Mouse (Mus musculus): ENCODE measurements around the gene Gm20388. TPM values are rescaled to one million over a fixed set of nuclear protein-coding genes. Genes with fewer than 3 reads are reported as not detected.

Gene Gm20388
- polyA plus RNA-seq, 1 experiment from 2014 or later, result not detected

DNA sequence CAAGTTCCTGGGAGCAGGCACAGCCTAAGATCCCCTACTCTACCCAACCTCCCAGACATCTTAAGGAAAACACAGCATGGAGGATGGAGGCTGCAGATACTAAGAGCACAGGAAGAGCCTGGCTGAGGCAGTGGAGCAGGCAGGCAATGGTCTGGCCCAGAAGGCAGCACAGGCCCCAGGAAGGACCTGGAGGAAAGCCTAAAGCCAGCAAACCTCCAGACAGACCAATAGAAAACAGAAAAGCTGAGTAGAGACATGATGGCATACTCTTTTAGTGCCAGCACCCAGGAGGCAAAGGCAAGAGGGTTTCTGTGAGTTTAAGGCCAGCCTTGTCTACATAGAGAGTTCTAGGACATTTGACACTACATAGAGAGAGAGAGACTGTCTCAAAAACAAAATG is 1702.8 kb downstream of the Gm20388 start:
- Histone ChIP-seq H3K9ac (replicated peaks) (no peak overlapping the region), H3K4me2 (replicated peaks) (no peak overlapping the region), H3K27ac (replicated peaks) (no peak overlapping the region), H3K4me1 (no peaks in the 10 kb centered on the region), H3K27me3 (no peaks in the 10 kb centered on the region), H3K9me3 (no peaks in the 10 kb centered on the region), H3K4me3 (no peak overlapping the region), H3K36me3 (peaks cover 34% of the 10 kb centered on the region)
- no peak for ATAC-seq (replicated peaks)

DNA sequence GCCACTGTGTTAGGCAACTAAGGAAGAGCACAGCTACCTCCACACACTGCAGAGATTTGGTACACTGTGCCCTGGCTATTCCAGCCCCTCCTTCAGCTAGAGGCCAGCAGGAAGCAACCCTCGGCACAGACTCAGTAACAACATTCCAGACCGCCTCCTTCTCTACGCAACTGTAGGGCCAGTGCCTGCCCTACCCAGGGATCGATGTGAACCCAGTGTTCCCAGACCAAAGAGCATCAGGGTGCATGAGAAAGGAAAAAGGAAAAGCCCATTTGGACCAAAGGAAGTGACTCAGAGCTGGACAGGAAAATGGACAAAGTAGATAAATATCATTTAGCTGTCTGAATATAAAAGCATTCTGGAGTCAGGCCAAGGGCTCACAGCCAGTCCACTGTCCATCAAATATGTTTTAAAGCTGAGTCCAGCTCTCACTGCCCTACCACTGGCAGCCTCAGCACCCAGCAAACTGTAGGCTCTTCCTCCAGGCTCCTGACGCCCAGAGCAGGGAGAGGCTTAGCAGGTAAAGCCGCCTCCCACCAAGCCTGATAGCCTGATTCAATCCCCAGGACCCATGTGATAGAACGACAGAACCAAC is 1708.9 kb downstream of the Gm20388 start:
- Histone ChIP-seq H3K9ac (replicated peaks) (no peak overlapping the region), H3K9me3 (no peaks in the 10 kb centered on the region), H3K27me3 (no peaks in the 10 kb centered on the region), H3K4me3 (no peak overlapping the region), H3K36me3 (peaks cover 14% of the 10 kb centered on the region; the same call in 1 of the 2 replicates), H3K4me1 (peaks cover 45% of the 10 kb centered on the region), H3K27ac (replicated peaks) (0 out of 2 replicates have a peak overlapping the region, but pooled peaks have one; percentile 14), H3K4me2 (replicated peaks) (no peak overlapping the region)
- 72% methylated on average over 7 of the region's 7 CpGs for WGBS
- ATAC-seq (replicated peaks), result no peak

DNA sequence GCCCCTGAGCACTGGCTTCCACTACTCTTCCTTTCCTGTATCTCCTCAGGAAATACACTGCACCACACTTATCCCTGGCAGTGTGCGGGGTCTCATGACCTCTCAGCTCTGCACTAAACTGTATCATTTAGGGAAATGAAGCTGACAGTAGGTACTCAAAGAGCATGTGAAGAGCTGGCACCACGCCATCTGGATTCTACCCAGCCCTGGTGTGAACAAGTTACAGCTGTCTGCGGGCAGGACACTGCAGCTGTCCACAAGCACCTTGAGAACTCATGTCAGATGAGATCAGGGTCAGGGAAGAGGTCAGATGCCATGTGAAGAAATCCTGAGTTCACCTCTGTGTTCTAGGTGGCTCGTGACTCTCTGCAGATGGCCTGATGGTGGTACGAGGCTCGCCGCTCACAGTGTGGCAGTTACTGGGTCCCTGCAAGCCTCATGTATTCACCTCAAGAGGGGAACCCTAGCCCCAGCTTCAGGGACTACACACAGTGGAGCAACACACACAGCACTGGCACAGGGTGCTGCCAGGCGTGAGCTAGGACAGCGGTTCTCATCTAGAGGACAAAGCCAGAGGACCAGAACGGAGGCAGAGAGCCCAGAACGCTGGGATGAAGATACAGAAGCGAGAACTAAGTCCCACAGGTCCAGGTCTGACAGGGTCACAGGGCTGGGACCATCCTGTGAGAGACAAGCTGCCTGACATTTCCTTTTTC is 1710.3 kb downstream of the Gm20388 start:
- H3K9ac ChIP-seq (replicated peaks), result no peak overlapping the region
- 0 out of 2 replicates have a peak overlapping the region, but pooled peaks have one; percentile 16 for H3K27ac ChIP-seq (replicated peaks)
- no peak for ATAC-seq (replicated peaks)
- no peaks in the 10 kb centered on the region for H3K9me3 ChIP-seq
- H3K4me1 ChIP-seq, result peaks cover 53% of the 10 kb centered on the region
- no peaks in the 10 kb centered on the region for H3K27me3 ChIP-seq
- 76% methylated on average over 12 of the region's 12 CpGs for WGBS
- no peak overlapping the region for H3K4me3 ChIP-seq
- H3K36me3 ChIP-seq, result peaks cover 14% of the 10 kb centered on the region; the same call in 1 of the 2 replicates
- no peak overlapping the region for H3K4me2 ChIP-seq (replicated peaks)

DNA sequence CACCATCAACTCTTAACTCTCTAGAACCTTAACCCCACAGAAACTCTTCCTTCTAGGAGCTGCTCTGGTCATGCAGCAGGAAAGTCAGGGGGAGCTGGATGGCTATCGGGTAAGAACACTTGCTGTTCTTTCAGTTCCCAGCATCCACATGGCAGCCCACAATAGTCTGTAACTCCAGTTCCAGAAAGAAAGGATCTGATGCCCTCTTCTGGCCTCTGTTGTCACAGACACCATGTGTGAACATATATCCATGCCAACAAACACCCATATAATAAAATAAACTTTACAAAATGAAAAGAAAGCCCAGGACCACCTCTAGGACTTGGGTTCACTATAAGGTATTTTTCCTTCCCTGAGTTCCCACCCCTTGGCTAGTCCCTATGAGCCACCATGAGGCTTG is 1711.2 kb downstream of the Gm20388 start:
- Histone ChIP-seq H3K27me3 (no peaks in the 10 kb centered on the region), H3K4me3 (no peak overlapping the region), H3K9ac (replicated peaks) (no peak overlapping the region), H3K27ac (replicated peaks) (peak overlapping the region; percentile 1; the same call in 1 of the 2 replicates), H3K9me3 (no peaks in the 10 kb centered on the region), H3K36me3 (peaks cover 18% of the 10 kb centered on the region), H3K4me2 (replicated peaks) (no peak overlapping the region), H3K4me1 (peaks cover 53% of the 10 kb centered on the region)
- 70% methylated on average over 1 of the region's 1 CpGs for WGBS
- no peak for ATAC-seq (replicated peaks)

DNA sequence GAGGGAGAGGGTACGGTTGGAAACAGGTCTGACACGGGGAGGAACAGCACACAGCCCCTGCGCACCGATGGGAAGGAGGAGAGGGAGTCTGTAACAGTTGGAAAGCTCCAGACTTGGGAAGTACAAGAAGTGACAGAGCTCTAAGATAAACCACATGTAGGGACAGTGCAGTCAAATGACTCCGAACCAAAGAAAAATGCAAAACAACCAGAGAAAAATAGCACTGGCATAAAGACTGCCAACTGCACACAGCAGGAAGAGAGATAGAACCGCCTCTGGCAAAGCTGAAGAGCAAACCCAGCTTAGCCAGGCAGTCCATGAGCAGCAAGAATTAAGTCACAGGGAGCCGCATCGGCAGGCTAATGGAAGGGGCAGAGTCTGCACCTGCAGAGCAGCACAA is 1712.4 kb downstream of the Gm20388 start:
- Histone ChIP-seq H3K4me2 (replicated peaks) (no peak overlapping the region), H3K36me3 (peaks cover 19% of the 10 kb centered on the region), H3K4me1 (peaks cover 53% of the 10 kb centered on the region), H3K9ac (replicated peaks) (no peak overlapping the region), H3K9me3 (no peaks in the 10 kb centered on the region), H3K4me3 (no peak overlapping the region), H3K27ac (replicated peaks) (peak overlapping the region; percentile 5; the same call in 1 of the 2 replicates), H3K27me3 (no peaks in the 10 kb centered on the region)
- ATAC-seq (replicated peaks), result no peak
- WGBS, result 80% methylated on average over 8 of the region's 8 CpGs

DNA sequence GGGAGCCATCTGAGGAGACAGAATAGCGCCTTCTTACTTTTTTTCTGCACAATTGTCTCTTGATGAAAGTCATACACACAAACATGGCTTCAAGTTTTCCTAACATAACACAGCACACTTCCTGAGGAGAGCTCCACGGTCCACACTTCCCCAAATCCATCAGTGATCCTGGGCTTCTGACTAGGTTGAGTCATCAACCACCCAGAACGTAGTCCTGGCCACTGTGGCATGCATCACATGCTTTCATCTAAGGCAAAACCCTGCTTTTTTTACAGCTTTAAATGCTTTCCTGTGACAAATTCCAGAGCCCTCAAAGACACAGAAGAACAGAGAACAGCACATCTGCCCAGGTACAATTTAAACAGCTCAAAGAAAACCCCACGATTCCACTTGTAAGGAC is 1718.0 kb downstream of the Gm20388 start:
- Histone ChIP-seq H3K4me2 (replicated peaks) (no peak overlapping the region), H3K9me3 (no peaks in the 10 kb centered on the region), H3K4me1 (peaks cover 19% of the 10 kb centered on the region), H3K27ac (replicated peaks) (no peak overlapping the region), H3K36me3 (peaks cover 21% of the 10 kb centered on the region), H3K4me3 (no peak overlapping the region), H3K9ac (replicated peaks) (no peak overlapping the region), H3K27me3 (no peaks in the 10 kb centered on the region)
- WGBS, result 96% methylated on average over 4 of the region's 4 CpGs
- ATAC-seq (replicated peaks), result no peak

DNA sequence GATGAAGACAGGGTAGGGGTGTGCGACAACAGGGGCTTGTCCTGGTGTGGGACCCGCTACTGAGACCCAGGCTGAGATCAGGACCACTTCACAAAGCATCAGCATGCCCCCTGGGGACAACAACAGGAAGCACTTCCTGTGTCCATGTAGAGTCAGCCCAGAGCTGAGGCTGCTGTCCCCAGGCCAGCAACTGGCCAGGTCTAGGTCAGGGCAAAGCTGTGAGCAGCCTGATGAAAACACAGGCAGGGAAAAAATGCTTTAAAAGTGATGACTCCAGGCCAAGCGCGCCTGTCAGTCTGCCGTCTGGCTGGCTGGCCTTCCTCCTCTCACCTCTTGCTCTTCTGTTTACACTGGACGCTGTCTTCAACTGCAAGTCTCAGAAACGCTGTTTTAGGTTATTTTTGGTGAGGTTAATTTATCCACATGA is 1721.0 kb downstream of the Gm20388 start:
- no peak overlapping the region for H3K4me2 ChIP-seq (replicated peaks)
- H3K4me1 ChIP-seq, result peaks cover 22% of the 10 kb centered on the region
- no peaks in the 10 kb centered on the region for H3K27me3 ChIP-seq
- H3K9ac ChIP-seq (replicated peaks), result no peak overlapping the region
- 76% methylated on average over 7 of the region's 7 CpGs for whole genome bisulfite sequencing
- H3K4me3 ChIP-seq, result no peak overlapping the region
- H3K9me3 ChIP-seq, result no peaks in the 10 kb centered on the region
- H3K27ac ChIP-seq (replicated peaks), result no peak overlapping the region
- H3K36me3 ChIP-seq, result peaks cover 20% of the 10 kb centered on the region
- ATAC-seq (replicated peaks), result no peak

DNA sequence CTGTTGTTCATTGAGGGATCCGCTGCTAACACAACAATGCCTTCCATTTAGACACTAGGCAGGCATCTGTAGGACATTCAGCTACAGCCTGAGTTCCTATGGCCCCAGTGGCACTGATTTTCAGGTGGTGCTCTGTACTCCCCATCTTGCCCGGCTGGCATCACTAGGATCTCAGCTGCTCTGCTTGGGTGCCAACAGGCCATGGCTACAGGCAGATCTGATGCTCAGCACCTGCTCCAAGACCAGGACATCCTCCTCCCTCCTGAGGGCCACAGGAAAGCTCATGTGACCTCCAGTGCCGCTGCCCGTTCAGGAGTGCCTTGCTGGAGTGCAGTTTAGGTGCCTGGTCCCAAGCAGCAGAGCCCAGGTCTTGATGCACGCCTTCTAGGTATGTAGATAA is 1721.8 kb downstream of the Gm20388 start:
- H3K4me1 ChIP-seq, result peaks cover 28% of the 10 kb centered on the region
- no peaks in the 10 kb centered on the region for H3K27me3 ChIP-seq
- no peak for ATAC-seq (replicated peaks)
- no peak overlapping the region for H3K4me2 ChIP-seq (replicated peaks)
- peaks cover 13% of the 10 kb centered on the region for H3K36me3 ChIP-seq
- H3K9me3 ChIP-seq, result no peaks in the 10 kb centered on the region
- no peak overlapping the region for H3K27ac ChIP-seq (replicated peaks)
- H3K4me3 ChIP-seq, result no peak overlapping the region
- no peak overlapping the region for H3K9ac ChIP-seq (replicated peaks)
- WGBS, result 80% methylated on average over 5 of the region's 5 CpGs

DNA sequence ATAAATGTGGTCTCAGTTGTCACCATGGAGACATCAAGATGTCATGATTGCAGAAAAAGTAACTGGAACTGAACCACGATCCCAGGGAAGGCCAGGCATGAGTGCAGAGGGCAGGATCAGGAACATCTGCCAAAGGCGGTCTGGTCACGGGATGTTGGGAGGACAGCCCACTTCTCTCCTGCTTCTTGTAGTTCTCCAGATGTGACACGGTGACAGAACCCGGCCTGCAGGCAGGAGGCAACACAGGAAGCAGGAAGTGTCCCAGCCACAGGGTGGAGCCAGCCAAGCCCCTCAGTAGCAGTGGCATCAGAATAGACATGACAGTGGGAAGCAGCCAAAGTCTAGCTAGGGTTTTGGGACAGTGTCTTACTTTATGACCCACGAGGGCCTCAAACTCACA is 1724.9 kb downstream of the Gm20388 start:
- H3K27ac ChIP-seq (replicated peaks), result no peak overlapping the region
- no peak overlapping the region for H3K4me2 ChIP-seq (replicated peaks)
- WGBS, result 90% methylated on average over 6 of the region's 6 CpGs
- no peaks in the 10 kb centered on the region for H3K9me3 ChIP-seq
- H3K9ac ChIP-seq (replicated peaks), result no peak overlapping the region
- no peaks in the 10 kb centered on the region for H3K36me3 ChIP-seq
- no peak for ATAC-seq (replicated peaks)
- H3K27me3 ChIP-seq, result no peaks in the 10 kb centered on the region
- peaks cover 28% of the 10 kb centered on the region for H3K4me1 ChIP-seq
- H3K4me3 ChIP-seq, result no peak overlapping the region

DNA sequence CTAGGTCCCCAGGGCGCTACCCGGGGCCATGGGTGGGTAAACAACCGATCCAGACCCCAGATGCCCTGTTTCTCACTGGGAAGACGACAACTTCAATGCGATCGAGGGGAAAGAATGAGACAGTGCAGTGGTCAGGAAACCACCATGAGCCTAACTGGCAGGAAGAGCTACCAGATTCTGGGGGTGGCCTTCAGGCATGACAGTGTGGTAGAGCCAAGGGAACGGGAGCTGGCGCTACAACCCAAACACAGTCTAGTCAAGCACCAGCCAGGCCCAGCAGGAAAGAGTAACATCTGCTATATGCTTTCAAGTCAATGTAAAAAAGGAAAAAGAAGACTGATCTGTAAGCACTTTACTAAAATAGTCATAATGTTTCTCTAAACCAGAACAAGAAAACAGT is 1725.5 kb downstream of the Gm20388 start:
- Histone ChIP-seq H3K27ac (replicated peaks) (0 out of 2 replicates have a peak overlapping the region, but pooled peaks have one; percentile 7), H3K4me3 (no peak overlapping the region)
- ATAC-seq (replicated peaks), result no peak; the same call in 1 of the 2 replicates

DNA sequence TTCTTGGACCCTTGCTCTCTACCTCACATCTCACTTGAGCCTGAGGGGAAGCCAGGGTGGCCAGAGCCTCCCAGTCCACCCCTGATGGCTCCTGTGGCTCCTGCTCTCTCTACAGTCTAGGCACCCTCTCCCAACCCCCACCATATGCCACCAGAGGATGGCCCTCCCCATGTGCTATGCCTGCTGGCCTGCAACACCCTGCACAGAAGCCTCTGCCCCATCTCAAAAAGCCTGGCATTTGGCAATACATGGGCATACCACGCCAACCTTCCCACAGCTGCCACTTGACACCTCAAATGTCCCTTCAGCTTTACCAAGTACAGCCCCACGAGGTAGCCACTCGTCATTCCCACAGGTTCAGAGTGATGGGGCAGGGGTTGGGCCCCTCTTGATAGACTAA is 1732.2 kb downstream of the Gm20388 start:
- Histone ChIP-seq H3K4me2 (replicated peaks) (no peak overlapping the region), H3K36me3 (no peaks in the 10 kb centered on the region), H3K9ac (replicated peaks) (no peak overlapping the region; the same call in 1 of the 2 replicates), H3K27me3 (no peaks in the 10 kb centered on the region), H3K9me3 (no peaks in the 10 kb centered on the region), H3K4me1 (peaks cover 60% of the 10 kb centered on the region), H3K4me3 (no peak overlapping the region), H3K27ac (replicated peaks) (peak overlapping the region; percentile 13)
- WGBS, result 58% methylated on average over 3 of the region's 3 CpGs
- ATAC-seq (replicated peaks), result no peak

More for the DNA sequence above, 1725.5 kb downstream of the Gm20388 start:
- H3K9ac ChIP-seq (replicated peaks), result no peak overlapping the region
- H3K36me3 ChIP-seq, result no peaks in the 10 kb centered on the region
- H3K4me2 ChIP-seq (replicated peaks), result no peak overlapping the region
- H3K9me3 ChIP-seq, result no peaks in the 10 kb centered on the region
- 85% methylated on average over 8 of the region's 8 CpGs for WGBS
- H3K27me3 ChIP-seq, result no peaks in the 10 kb centered on the region
- H3K4me1 ChIP-seq, result peaks cover 30% of the 10 kb centered on the region

DNA sequence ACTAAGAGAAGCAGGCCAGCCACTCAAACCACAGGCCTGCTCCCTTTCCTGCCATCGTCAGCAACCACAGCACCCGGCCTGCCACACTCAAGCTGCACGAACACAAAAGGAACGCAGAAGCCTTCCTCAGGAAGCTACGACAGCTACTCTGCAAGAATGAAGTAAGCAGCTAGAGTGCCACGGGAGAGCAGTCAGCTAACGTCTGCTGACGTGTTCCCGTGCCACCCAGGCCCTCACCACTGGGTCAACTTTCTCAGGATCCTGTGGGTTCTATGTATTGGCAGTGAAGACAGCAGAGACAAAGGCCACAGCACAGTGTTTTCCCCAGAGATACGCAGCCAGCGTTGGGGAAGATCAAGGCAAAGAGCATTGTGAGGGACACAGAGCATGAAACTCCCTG is 1732.7 kb downstream of the Gm20388 start:
- Histone ChIP-seq H3K4me1 (peaks cover 66% of the 10 kb centered on the region), H3K4me3 (no peak overlapping the region), H3K9ac (replicated peaks) (peak overlapping the region; percentile 7; the same call in 1 of the 2 replicates), H3K27me3 (no peaks in the 10 kb centered on the region), H3K27ac (replicated peaks) (peak overlapping the region; percentile 13), H3K36me3 (no peaks in the 10 kb centered on the region), H3K9me3 (no peaks in the 10 kb centered on the region), H3K4me2 (replicated peaks) (0 out of 2 replicates have a peak overlapping the region, but pooled peaks have one; percentile 4)
- WGBS, result 51% methylated on average over 11 of the region's 11 CpGs
- ATAC-seq (replicated peaks), result no peak

All from forebrain, embryonic 15.5 days (tissue).